Mouse (Mus musculus) liver, adult (tissue): ENCODE measurements around the gene Isca1.

Source experiments
- GATA4 ChIP-seq: IDR thresholded peaks from 2 replicates; pipeline ENCODE4 v1.6.1; 2014; ENCODE audit warnings: mild to moderate bottlenecking, low read length; ENCODE audit not compliant: insufficient replicate concordance

The Isca1 gene

DNA sequence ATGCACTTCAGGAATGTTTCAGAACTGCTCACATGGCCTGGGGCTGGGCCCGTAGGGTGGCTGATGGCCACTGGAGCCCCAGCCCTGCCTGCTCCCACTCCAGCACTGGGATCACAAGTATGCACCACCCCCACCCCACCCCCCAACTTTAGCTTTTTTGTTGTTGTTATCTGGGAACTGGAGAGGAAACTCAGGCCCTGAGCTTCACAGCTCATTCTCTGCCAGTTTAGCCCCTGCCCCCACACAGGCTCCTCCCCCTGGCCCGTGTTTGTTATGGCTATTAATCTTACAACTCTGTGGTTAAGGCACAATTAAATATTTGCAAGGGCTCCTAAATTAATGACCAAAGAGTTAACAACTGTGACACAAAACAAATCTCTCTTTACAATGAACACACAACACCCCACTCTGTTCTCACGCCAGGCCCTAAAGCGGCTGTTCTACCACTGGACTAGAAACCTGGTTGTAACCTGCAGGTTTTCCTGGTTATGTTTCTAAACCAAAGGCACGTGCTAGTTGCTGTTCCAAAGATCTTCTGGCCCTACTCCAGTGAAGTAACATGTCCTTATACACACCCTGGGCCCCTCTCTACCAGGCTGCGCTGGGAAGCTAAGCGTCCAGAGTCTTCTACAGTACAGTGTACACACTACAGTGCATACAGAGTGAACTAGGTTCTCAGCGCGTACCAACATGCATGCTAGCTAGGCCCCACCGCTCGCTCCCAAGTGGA lies 2.7 kb downstream of the Isca1 start:
- TF ChIP-seq GATA4: no peak

DNA sequence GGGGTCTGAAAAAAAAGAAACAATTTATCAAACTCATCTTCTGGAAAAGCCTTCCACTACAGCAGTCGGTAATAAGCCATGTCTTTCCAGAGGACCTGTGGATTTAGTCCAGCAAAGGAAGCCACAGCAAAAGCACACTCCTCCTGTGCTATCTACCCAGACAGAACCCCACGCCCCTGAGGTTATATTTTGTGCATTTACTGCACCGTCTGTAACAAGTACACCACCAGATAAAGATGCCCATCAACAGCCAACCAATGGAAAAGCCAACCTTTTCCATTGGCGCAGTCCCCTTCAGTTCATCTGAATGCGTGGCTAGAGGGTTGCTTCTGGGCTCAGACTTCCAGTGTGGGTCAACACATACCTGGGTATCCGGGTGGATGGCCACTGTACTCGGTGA lies 6.8 kb downstream of the Isca1 start:
- TF ChIP-seq GATA4: no peak

DNA sequence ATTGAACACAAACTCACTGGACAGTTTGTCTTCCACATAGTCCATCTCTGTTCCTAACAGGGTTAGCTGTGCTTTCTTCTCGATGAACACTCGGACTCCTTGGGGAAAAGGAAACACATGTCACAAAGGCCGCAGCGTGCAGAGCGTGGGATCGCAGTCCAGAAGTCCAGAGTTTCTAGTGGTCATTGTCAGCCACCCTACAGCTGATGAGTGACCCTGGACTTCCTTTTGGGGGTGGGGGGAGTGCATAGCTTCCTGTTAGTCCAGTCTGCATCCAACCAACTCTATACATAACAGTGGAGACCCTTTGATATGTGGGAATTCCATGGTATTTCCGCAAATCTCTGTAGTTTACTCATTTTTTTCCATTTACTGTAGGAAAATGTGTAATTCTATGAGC lies 12.7 kb downstream of the Isca1 start:
- TF ChIP-seq GATA4: no peak

DNA sequence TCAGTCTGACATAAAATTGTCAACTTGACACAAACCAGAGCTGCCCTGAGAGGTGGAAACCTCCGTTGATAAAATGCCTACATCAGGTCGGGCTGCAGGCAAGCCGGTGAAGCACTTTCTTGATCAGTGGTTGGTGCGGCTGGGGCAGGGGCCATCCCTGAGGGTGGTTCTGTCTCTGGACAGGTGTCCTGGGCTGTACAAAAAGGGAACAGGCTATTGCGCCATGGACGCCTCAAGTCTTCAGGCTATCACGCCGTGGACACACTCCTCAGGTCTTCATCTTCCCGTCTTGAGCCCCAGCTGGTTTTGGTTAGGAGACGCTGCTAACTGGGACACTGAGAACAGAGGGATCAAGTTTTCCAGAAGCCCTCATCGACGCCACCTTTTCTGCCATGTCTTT lies 19.3 kb downstream of the Isca1 start:
- no peak for TF ChIP-seq GATA4

DNA sequence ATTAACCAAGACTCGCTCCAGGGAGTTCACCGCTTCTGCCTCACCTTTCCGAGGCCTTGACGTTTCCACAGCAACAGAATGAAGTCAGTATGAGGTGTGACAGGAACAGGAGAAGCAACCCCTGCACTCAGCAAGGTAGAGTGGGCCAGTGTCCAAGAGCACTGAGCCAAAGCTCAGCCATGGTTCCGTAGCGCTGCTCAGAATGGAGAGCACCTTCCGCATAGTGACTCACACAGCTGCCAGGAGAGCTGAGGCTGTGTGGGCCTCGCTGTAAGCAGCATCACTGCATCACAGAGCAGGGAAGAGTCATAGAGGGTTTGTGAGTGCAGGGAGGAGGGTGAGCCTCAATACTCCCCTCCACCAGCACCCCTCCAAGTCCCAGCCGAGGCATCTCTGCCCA lies 22.9 kb downstream of the Isca1 start, which contains the start of gene 1700014D04Rik:
TSS of gene 1700014D04Rik (minus strand) at position 42 of the 400 bp plus-strand sequence.
- TF ChIP-seq GATA4: no peak

DNA sequence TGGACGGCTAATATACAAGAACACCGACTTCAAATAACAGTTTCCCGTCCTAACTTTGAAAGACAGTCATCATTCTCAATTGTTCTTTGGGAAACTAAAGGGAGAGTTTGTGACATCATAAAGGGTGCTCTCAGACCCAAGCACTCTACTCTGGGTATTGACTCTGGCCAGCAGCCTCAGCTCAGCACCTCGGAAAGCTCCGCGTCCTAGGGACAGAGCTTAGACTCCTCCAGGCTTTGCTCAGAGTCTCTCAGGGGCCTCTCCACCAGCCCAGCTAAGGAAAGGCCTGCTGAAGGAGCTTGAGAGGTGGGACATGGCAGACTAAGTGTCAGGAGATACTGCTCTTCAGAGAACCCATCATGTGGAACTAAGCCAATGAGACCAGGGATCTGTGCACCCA lies 23.4 kb downstream of the Isca1 start:
- TF ChIP-seq GATA4: no peak

DNA sequence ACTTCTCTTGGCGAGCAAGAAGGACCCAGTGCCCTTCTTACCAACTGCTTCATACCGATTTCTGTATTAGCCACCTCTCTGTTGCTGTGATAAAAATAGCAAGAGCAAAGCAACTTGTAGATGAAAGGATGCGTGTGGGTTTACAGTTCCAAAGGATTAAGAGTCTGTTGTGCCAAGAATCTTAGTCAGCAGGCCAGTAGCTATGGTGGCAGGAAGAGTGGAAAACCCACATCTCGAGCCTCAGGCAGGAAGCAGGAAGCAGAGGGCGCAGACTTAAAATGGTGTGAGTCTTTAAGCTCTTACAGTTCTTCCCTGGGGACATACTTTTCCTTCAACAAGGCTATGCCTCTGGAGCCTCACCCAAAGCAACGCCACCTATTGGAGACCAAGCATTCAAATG lies 24.1 kb downstream of the Isca1 start:
- TF ChIP-seq GATA4: no peak

DNA sequence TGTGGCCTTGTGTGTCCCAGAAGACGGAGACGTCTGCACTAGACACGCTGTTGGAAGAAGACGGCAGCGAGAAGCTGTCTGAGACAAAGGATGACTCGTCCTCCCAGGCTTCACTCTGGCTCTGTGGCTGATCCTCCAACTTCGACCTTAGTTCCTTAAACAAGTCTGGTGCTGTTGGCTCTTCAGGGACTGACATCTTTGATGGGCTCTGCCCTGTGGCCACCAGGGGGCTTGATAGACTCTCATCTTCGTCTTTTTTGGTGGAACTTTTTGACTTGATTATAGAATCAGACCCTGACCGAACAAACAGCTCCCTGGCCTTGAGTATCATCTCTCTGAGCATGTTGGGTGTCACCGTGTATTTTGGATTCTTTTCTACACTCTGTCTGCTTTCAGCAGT lies 27.9 kb downstream of the Isca1 start:
- no peak for TF ChIP-seq GATA4

DNA sequence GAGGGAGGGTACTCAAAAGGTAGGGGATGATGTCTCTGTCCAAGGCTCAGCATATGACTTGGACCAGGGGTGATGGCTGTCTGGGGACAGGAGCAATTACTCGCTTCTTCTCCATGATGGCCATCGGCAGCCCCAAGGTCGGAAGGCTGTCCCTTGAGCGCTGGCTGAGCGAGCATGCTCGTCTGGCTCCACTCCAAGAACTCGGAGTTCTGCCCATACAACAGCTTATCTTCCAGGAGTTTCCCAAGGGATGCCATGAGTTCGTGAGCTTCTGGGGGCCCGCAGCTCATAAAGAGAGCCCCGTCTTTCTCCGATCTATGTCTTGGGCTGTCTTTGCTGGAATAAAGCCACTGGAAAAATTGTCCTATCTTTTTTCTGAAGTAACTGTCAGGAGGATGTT lies 28.5 kb downstream of the Isca1 start:
- TF ChIP-seq GATA4: no peak

DNA sequence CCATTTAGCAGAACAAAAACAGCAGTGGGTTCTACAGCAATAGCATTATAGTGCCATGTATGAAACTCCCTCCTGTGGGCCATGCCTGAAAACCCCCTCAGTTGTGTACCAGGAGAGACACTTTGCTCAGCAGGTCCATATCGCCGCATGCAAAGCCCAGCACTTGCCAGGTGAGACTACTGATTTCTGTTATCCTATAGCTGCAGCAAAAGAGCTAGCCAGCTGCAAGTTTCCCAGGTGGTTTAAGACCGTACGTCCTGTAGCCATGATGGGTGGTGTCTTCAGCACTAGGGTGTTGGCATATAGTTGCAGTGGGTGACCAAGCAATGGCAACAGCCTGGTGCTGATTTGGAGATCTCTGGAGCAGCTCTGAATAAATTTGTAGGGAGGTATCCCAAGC lies 30.2 kb downstream of the Isca1 start:
- no peak for TF ChIP-seq GATA4

DNA sequence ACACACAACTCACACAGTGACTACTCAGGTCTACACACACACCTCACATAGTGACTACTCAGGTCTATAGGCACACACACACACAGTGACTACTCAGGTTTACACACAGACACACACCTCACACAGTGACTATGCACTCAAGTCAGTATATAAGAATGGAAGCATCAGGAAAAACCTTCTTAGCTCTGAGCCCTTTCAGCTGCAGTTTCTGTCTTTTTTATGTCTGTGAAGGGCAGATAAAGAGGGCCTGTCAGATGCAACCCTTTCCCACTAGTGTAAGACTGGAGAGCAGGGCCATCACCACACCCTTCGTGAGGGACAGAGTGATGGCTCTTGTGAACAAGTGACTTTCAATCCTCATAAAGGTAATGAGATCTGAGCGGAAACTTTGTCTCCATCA lies 31.2 kb downstream of the Isca1 start:
- TF ChIP-seq GATA4: no peak

DNA sequence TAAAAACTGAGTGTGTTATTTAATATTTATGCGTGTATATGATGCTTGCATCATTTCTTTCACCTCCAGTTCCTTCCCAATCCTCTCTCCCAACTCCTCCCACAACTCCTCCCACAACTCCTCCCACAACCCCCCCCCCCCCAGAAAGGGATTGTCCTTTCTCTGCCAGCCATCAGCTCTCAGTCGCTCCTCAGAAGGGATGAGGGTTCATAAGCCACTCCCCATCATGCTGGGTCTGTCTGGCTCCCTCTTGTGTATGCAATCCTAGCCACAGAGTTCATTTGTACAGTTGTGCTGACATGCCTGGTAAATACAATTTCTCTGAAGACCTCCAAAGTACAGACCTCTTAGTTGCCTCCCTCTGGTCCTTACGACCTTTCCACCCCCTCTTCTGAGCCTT lies 34.4 kb downstream of the Isca1 start:
- TF ChIP-seq GATA4: no peak

DNA sequence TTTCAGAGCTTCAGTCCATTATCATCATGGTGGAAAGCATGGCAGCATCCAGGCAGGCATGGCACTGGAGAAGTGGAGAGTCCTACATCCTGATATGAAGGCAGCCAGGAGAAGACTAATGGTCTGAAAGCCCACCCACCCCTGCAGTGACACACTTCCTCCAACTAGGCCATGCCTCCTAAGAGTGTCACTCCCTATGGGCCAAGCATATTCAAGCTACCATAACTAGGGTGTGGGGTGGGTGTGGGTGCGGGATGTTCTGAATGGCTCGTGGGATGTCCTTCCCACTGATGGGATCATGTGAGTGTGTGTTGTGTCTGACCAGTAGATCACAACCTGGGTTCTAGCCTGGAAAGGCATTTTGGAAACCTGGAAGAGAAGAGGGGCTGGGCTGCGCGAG lies 35.7 kb downstream of the Isca1 start:
- no peak for TF ChIP-seq GATA4

DNA sequence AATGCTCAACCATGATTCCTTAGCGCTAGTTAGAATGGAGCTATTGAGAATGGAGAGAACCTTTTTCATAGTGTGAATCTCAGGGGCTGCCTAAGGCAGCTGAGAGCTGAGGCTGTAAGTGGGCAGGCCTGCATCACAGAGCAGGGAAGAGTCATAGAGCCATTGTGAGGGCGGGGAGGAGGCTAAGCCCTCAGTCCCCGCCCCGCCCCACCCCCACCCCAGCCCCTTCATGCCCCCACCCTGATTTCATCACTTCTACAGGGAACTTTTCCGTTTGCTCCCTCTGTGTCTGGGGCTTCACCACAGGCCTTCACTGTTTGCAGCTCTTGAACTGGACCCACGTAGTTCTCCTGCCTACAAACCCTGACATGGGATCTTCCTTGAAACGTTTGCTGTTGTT lies 38.0 kb downstream of the Isca1 start, which contains the start of gene Spata31d1d:
TSS of gene Spata31d1d (minus strand) at position 101 of the 400 bp plus-strand sequence.
- no peak for TF ChIP-seq GATA4

DNA sequence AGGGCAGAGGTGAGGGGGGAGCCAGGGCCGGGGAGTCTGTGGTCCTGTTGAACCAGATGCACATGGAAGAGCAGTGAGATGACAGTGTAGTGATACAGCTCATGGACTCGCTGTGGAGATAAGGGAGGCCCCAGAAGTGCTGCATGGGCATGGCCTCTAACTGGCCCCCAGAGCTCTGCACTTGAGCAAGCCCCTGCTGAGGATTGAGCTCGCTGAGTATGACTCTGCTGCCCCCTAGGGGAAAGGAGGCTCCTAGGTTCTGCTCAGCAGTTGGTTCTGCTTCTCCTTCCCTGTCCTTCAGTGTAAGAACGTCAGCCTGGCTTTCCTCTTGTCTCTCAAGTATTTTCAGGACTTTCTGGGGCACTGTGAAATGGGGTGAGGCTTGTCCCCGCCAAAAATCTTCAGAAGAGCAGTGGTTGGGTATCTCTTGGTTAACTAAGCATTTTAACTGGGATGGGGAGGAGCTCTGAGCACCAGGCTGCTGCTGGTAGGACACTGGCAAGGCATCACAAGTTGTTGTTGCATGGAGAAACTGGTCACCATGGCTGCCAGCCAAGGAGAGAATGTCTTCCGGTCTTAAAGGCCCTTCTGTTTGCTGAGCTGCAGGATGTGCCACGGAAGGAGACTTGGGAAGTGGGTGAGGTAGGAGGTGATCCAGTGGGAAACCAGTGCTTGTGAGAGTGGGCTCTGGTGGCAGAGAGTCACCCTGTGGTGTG lies 41.1 kb downstream of the Isca1 start:
- no peak for TF ChIP-seq GATA4

DNA sequence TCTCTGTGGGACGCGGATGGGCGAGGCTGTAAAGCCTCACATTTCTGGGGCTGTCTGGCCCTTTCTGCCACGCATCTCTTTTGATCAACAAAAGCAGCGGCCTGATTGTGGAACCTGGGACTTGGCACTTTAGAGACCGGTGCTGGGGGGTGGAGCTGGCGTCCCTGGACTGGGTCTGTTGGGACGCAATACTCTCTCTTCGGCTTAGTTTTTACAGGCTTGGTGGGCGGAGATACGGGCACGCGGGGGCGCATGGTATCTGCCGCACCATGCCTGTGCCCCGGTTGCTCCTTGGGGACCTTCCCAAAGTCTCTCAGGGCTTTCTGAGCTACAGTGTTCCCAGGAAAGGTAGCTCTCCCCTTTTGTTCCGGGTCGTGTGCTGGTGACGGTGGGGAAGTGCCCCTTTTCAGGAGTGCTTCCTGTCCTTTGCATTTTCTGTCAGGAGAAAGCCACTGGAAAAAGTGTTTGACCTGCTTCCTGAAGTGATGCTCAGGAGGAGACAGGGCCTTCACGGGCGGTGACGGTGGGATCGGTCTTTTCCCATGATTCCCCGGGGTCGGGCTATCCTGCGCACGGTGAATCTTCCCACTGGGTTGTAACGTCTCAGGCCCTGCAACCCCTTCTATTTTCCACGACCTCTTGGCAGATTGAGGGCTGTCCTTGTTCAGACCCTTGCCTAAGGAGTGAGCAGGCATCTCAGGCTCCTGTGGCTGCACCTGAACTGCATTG lies 43.3 kb downstream of the Isca1 start:
- TF ChIP-seq GATA4: no peak
